Mouse (Mus musculus): ENCODE measurements around the gene Rack1. TPM values are rescaled to one million over a fixed set of nuclear protein-coding genes. Genes with fewer than 3 reads are reported as not detected.
A peak's percentile ranks its signal among the peaks of the same experiment; 100 is the strongest.
"Not testable (repeated sequence)": the region's sequence is repeated elsewhere in the genome, so short reads cannot be mapped to it uniquely, and the experiment has no call there.

Rack1 gene
- total and polyA plus RNA-seq, 2 experiments from 2014 or later = 368 to 1,021 TPM

DNA sequence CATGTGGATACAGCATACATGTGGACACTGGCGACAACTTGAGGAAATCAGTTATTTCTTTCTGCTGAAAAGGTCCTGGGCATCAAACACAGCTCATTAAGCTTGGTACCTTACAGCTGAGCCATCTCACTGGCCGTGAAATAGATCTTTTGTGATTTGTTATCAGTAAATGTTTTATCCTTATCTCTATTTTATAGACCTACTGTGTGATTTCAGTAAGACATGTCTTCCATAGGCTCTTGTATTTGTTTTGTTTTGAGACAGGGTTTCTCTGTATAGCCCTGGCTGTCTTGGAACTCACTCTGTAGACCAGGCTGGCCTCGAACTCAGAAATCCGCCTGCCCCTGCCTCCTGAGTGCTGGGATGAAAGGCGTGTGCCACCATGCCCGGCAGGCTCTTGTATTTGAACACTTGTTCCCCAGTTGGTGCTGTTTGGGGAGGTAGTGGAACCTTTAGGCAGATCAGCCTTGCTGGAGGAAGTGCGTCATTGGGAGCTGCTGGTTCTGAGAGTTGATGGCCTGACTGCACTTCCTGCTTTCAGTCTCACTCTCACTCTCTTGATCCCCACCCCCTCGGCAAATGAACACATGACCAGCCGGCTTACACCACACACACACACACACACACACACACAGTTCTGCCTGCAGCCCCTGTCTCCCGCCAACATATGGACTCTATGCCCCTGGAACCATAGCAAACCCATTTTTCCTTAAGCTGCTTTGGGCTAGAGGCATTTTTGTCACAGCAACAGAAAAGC, 12.5 kb upstream of the Rack1 start:
- Histone ChIP-seq H3K36me3 (ENCODE audit: insufficient read depth) (no peaks in the 10 kb centered on the region), H3K4me2 (ENCODE audit: low read depth) (peak overlapping the region; percentile 51), H3K27me3 (ENCODE audit: insufficient read depth, low read length) (no peaks in the 10 kb centered on the region), H3K4me1 (ENCODE audit: insufficient read depth) (no peaks in the 10 kb centered on the region), H3K27ac (ENCODE audit: low read depth, low read length) (no peak overlapping the region; the same call in 1 of the 2 replicates), H3K9me3 (ENCODE audit: low read length) (no peaks in the 10 kb centered on the region), H3K4me3 (ENCODE audit: low read depth, low read length) (peak overlapping the region; percentile 41), H3K9ac (0 out of 2 replicates have a peak overlapping the region, but pooled peaks have one; percentile 47)
- 49% methylated on average over 10 of the region's 10 CpGs for WGBS
- DNase-seq (peak; percentile 47), ATAC-seq (peak; percentile 71)
- TF ChIP-seq CTCF (IDR thresholded peaks at IDR 0.05; ENCODE audit: low read depth) = no peak

- peak; percentile 89 for DNase-seq
Measured at GRCm38 (mm10) chr11:48788311-48789089, 11.6 kb upstream of the Rack1 start.

GRCm38 (mm10) chr11:48789215-48789614, 10.9 kb upstream of the Rack1 start:
- no peaks in the 10 kb centered on the region for H3K27me3 ChIP-seq (ENCODE audit: insufficient read depth, low read length)
- H3K4me3 ChIP-seq (ENCODE audit: low read depth, low read length) = no peak overlapping the region
- WGBS = 86% methylated on average over 5 of the region's 5 CpGs

More at GRCm38 (mm10) chr11:48788311-48789089, 11.6 kb upstream of the Rack1 start:
- H3K4me1 ChIP-seq (ENCODE audit: insufficient read depth) = no peaks in the 10 kb centered on the region
- 5% methylated on average over 16 of the region's 16 CpGs for WGBS
- ATAC-seq = peak; percentile 83
- H3K27me3 ChIP-seq (ENCODE audit: insufficient read depth, low read length) = no peaks in the 10 kb centered on the region
- H3K4me3 ChIP-seq (ENCODE audit: low read depth, low read length) = peak overlapping the region; percentile 41
- H3K36me3 ChIP-seq (ENCODE audit: insufficient read depth) = no peaks in the 10 kb centered on the region
- H3K27ac ChIP-seq (ENCODE audit: low read depth, low read length) = peak overlapping the region; percentile 58; the same call in 1 of the 2 replicates
- TF ChIP-seq CTCF (IDR thresholded peaks at IDR 0.05; ENCODE audit: low read depth) = peak; percentile 79
- H3K4me2 ChIP-seq (ENCODE audit: low read depth) = peak overlapping the region; percentile 51
- H3K9ac ChIP-seq = peak overlapping the region; percentile 47
- no peaks in the 10 kb centered on the region for H3K9me3 ChIP-seq (ENCODE audit: low read length)

GRCm38 (mm10) chr11:48789973-48790823, 9.9 kb upstream of the Rack1 start:
- peak; percentile 78 for ATAC-seq
- 17% methylated on average over 20 of the region's 20 CpGs for WGBS

More at GRCm38 (mm10) chr11:48789215-48789614, 10.9 kb upstream of the Rack1 start:
- no peak overlapping the region for H3K4me2 ChIP-seq (ENCODE audit: low read depth)
- DNase-seq = no peak
- no peaks in the 10 kb centered on the region for H3K9me3 ChIP-seq (ENCODE audit: low read length)
- no peak overlapping the region for H3K9ac ChIP-seq
- ATAC-seq = no peak
- no peak for TF ChIP-seq CTCF (IDR thresholded peaks at IDR 0.05; ENCODE audit: low read depth)
- no peaks in the 10 kb centered on the region for H3K4me1 ChIP-seq (ENCODE audit: insufficient read depth)
- H3K27ac ChIP-seq (ENCODE audit: low read depth, low read length) = no peak overlapping the region
- no peaks in the 10 kb centered on the region for H3K36me3 ChIP-seq (ENCODE audit: insufficient read depth)

GRCm38 (mm10) chr11:48790946-48791345, 9.2 kb upstream of the Rack1 start:
- no peaks in the 10 kb centered on the region for H3K4me1 ChIP-seq (ENCODE audit: insufficient read depth)
- no peaks in the 10 kb centered on the region for H3K9me3 ChIP-seq (ENCODE audit: low read length)
- H3K4me3 ChIP-seq (ENCODE audit: low read depth, low read length) = no peak overlapping the region
- no peak overlapping the region for H3K27ac ChIP-seq (ENCODE audit: low read depth, low read length)
- WGBS = 72% methylated on average over 8 of the region's 8 CpGs
- no peaks in the 10 kb centered on the region for H3K36me3 ChIP-seq (ENCODE audit: insufficient read depth)
- H3K9ac ChIP-seq = no peak overlapping the region
- ATAC-seq = no peak
- no peak for TF ChIP-seq CTCF (IDR thresholded peaks at IDR 0.05; ENCODE audit: low read depth)
- DNase-seq = no peak
- H3K27me3 ChIP-seq (ENCODE audit: insufficient read depth, low read length) = no peaks in the 10 kb centered on the region
- no peak overlapping the region for H3K4me2 ChIP-seq (ENCODE audit: low read depth)

More at GRCm38 (mm10) chr11:48789973-48790823, 9.9 kb upstream of the Rack1 start:
- DNase-seq = peak; percentile 90
- peak; percentile 85 for TF ChIP-seq CTCF (IDR thresholded peaks at IDR 0.05; ENCODE audit: low read depth)
- no peaks in the 10 kb centered on the region for H3K9me3 ChIP-seq (ENCODE audit: low read length)
- no peaks in the 10 kb centered on the region for H3K4me1 ChIP-seq (ENCODE audit: insufficient read depth)
- no peak overlapping the region for H3K4me3 ChIP-seq (ENCODE audit: low read depth, low read length)
- H3K27ac ChIP-seq (ENCODE audit: low read depth, low read length) = no peak overlapping the region
- no peaks in the 10 kb centered on the region for H3K27me3 ChIP-seq (ENCODE audit: insufficient read depth, low read length)
- no peaks in the 10 kb centered on the region for H3K36me3 ChIP-seq (ENCODE audit: insufficient read depth)
- peak overlapping the region; percentile 40 for H3K4me2 ChIP-seq (ENCODE audit: low read depth)
- no peak overlapping the region for H3K9ac ChIP-seq

DNA sequence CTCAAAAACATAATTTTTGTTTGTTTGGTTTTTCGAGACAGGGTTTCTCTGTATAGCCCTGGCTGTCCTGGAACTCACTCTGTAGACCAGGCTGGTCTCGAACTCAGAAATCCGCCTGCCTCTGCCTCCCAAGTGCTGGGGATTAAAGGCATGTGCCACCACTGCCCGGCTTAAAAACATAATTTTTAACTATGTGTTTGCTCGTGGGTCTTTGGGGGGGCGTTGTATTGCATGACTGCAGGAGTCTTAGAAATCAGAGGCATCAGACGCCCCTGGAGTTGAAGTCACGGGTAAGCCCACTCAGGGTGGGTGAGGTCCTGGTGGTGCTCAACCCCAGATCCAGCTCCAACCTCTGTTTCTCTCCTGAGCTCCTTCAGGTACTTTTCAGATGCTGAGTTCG, 8.2 kb upstream of the Rack1 start:
- 86% methylated on average over 9 of the region's 9 CpGs for WGBS
- H3K4me2 ChIP-seq (ENCODE audit: low read depth); H3K27me3 ChIP-seq (ENCODE audit: insufficient read depth, low read length); H3K9ac ChIP-seq; ATAC-seq; H3K27ac ChIP-seq (ENCODE audit: low read depth, low read length); H3K4me3 ChIP-seq (ENCODE audit: low read depth, low read length); DNase-seq; H3K36me3 ChIP-seq (ENCODE audit: insufficient read depth); H3K4me1 ChIP-seq (ENCODE audit: insufficient read depth); H3K9me3 ChIP-seq (ENCODE audit: low read length): not testable (repeated sequence)

Measured in forebrain, postnatal 0 days (tissue).